20 mouse cellular contexts compared by ENCODE assay signal in genomic region chr4:43206989-43207388, GRCm38 (mm10). TPM values are rescaled to one million over a fixed set of nuclear protein-coding genes. Genes with fewer than 3 reads are reported as not detected.
DNase-seq lines count a peak whose midpoint lies in the region; ATAC-seq and TF ChIP-seq lines count a peak whose summit lies in the region.
"Had no signal": no experiment of that assay in that cellular context is flagged by ENCODE, and none has a peak within 500 bp of the region (broad histone marks: within the 10 kb centered on the region; RNA-seq: fewer than 3 reads in every experiment).

No protein-coding gene starts in this region.

- peak overlapping the region; percentile 56 for H3K27ac ChIP-seq in midbrain, embryonic 15.5 days
- no peak overlapping the region for H3K27ac ChIP-seq in kidney, adult 2 months (ENCODE audit: insufficient read depth, low read depth, low read length)
- H3K27ac ChIP-seq: embryonic facial prominence, embryonic 13.5 days; hindbrain, embryonic 15.5 days; neural tube, embryonic 12.5 days; stomach, embryonic 15.5 days had no signal

- no peak overlapping the region for H3K4me3 ChIP-seq in midbrain, embryonic 15.5 days
- H3K4me3 ChIP-seq in kidney, adult 2 months (ENCODE audit: insufficient read depth, low read depth, low read length), result no peak overlapping the region
- H3K4me3 ChIP-seq: embryonic facial prominence, embryonic 13.5 days; hindbrain, embryonic 15.5 days; neural tube, embryonic 12.5 days; stomach, embryonic 15.5 days had no signal

- no peaks in the 10 kb centered on the region for H3K36me3 ChIP-seq in midbrain, embryonic 15.5 days (replicated peaks)
- no peaks in the 10 kb centered on the region for H3K36me3 ChIP-seq in kidney, adult 2 months (ENCODE audit: control insufficient read depth, insufficient read depth, low read length)
- H3K36me3 ChIP-seq: embryonic facial prominence, embryonic 13.5 days; hindbrain, embryonic 15.5 days; neural tube, embryonic 12.5 days; stomach, embryonic 15.5 days had no signal

- peak; percentile 8 to 10 for DNase-seq in heart, postnatal 10 days
- no peak for DNase-seq in heart, adult 8-10 months (ENCODE audit: low spot score)
- DNase-seq in NIH3T3 (ENCODE audit: low read depth) (peak; percentile 36), adipocyte (ENCODE audit: low spot score) (peak; percentile 5)
- no peak for DNase-seq in kidney, adult 2 months
- DNase-seq in adrenal gland, postnatal 36 days, result no peak
- DNase-seq: adrenal gland, postnatal 14 days; cerebellum, postnatal 36 days; gastrocnemius, postnatal 36 days; kidney, adult 11 months; kidney, postnatal 36 days; liver, postnatal 0 days; lung, postnatal 4 days; thymus, postnatal 14 days had no signal

- no peak overlapping the region for H3K9ac ChIP-seq in midbrain, embryonic 15.5 days
- H3K9ac ChIP-seq: embryonic facial prominence, embryonic 13.5 days; hindbrain, embryonic 15.5 days; liver, postnatal 0 days; neural tube, embryonic 12.5 days; stomach, embryonic 15.5 days had no signal

- H3K27me3 ChIP-seq in midbrain, embryonic 15.5 days (replicated peaks), result no peaks in the 10 kb centered on the region
- no peaks in the 10 kb centered on the region for H3K27me3 ChIP-seq in kidney, adult 2 months (replicated peaks; ENCODE audit: control insufficient read depth, insufficient read depth, low read length)
- H3K27me3 ChIP-seq: embryonic facial prominence, embryonic 13.5 days; hindbrain, embryonic 15.5 days; neural tube, embryonic 12.5 days; stomach, embryonic 15.5 days had no signal

- WGBS in midbrain, embryonic 15.5 days, result 49% methylated on average over 5 of the region's 5 CpGs
- 66% methylated on average over 5 of the region's 5 CpGs for WGBS in kidney, adult 2 months

- H3K4me1 ChIP-seq in midbrain, embryonic 15.5 days, result peaks cover 13% of the 10 kb centered on the region
- H3K4me1 ChIP-seq in kidney, adult 2 months (ENCODE audit: control insufficient read depth, insufficient read depth, low read length), result no peaks in the 10 kb centered on the region
- H3K4me1 ChIP-seq: stomach, embryonic 15.5 days had no signal

- ATAC-seq in midbrain, embryonic 15.5 days (replicated peaks), result no peak; the same call in 1 of the 2 replicates
- ATAC-seq: CD4-positive, CD25-positive, alpha-beta regulatory T cell, adult 4 months; liver, postnatal 0 days had no signal

- TF ChIP-seq POLR2A in kidney, adult 2 months (IDR thresholded peaks at IDR 0.05; ENCODE audit: low read depth, low read length), result no peak

- TF ChIP-seq CTCF in kidney, adult 2 months (conservative IDR thresholded peaks at IDR 0.05; ENCODE audit: insufficient read depth, insufficient read length, low read depth, low read length), result no peak

- intact Hi-C loops in heart, postnatal 10 days (cut with DNase I), result no loop called here

- no peak overlapping the region for H3K4me2 ChIP-seq in midbrain, embryonic 15.5 days
- H3K4me2 ChIP-seq: embryonic facial prominence, embryonic 13.5 days; hindbrain, embryonic 15.5 days; neural tube, embryonic 12.5 days; stomach, embryonic 15.5 days had no signal

- no peaks in the 10 kb centered on the region for H3K9me3 ChIP-seq in midbrain, embryonic 15.5 days
- H3K9me3 ChIP-seq: hindbrain, embryonic 15.5 days; neural tube, embryonic 12.5 days; stomach, embryonic 15.5 days had no signal

RNA-seq across cellular contexts. Expression of gene Atp8b5, which starts 60.0 kb away (rescaled TPM):
- under 1 TPM in 1 of 2 experiments, not detected in 1; 0.17 TPM for total RNA-seq in heart, postnatal 10 days (2021)
- total RNA-seq in heart, adult 8-10 months (2022), result under 1 TPM in 1 of 4 experiments, not detected in 3; 0.09 TPM
- polyA plus RNA-seq in midbrain, embryonic 15.5 days (2015; fragmentation: Nextera tagmentation; extraction: Ambion mirVana), result 0.46 and 0.89 TPM in 2 replicates
- polyA plus RNA-seq in kidney, adult 2 months (2012; rRNA removed), result 0.38 and 0.54 TPM in 2 replicates
- under 1 TPM; 0.23 to 0.26 TPM for total RNA-seq in adrenal gland, postnatal 36 days (2021)
- total RNA-seq: gastrocnemius, postnatal 36 days had no signal
- polyA plus RNA-seq: CD4-positive, CD25-positive, alpha-beta regulatory T cell, adult 4 months had no signal

Comparison
In these comparisons a context has a peak if more than half of its experiments do, and no peak if none do; other contexts are left out.
1. DNase-seq: peak in heart, postnatal 10 days (2 of 2), NIH3T3 (single experiment) and adipocyte (single experiment); none in heart, adult 8-10 months (single experiment), kidney, adult 2 months (single experiment) and adrenal gland, postnatal 36 days (0 of 2).